Mouse (Mus musculus): ENCODE results near the gene Hmgcs2.

Hmgcs2 gene

DNA sequence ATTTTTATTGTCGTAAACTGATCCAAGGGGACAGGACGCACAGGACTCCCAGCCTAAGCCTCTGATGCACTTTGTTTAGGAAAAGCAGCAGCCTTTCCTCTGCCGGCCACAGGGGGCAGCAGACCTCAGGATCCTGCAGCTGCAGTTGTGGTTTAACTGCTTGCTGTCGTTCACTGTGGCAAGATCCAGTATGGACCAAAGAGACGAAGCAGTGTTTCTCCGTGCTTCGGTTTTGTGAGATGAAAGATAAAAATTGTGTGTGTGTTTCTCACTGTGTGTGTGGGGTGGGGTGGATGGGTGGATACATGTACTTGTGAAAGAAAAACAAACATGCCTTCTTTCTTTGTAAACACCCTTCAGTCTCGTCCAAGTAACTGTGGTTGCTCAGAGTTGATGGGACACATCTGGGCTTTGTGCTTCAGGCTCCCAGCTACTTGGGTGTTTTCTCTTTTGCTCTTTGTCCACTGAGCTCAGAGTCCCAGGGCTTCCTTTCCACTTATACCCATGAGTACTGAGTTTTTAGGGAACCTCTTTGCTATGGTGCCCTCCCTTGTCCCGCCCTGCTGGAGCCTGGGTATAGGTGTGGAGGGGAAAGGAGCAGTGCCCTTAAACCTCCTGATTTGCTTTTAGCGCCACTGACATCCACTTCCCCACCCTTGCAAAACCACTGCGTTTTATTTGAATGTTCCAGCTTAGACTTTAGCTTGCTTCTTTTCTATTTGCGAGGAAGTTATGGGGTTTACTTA, 871 bp downstream of the Hmgcs2 start:
- DNase-seq (ENCODE audit: low spot score) = peak; percentile 55

DNA sequence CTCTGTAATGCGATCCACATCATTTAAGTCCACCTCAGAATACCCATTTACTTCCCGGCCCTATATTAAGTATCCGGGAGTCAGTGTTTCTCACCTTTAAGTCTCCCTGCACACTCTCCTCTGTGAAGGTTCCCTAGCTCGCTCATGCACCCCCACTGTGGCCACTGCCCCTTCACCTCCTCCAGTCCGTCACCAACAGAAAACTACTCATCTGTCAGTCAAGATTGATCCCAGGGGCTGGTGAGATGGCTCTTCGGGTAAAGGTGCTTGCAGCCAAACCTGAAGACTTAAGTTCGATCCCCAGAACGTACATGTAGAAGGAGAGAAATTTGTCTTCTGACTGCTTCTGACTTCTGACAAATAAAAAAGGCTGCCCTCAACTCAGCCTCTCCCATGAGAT, 2.2 kb downstream of the Hmgcs2 start:
- DNase-seq (ENCODE audit: low spot score) = no peak

DNA sequence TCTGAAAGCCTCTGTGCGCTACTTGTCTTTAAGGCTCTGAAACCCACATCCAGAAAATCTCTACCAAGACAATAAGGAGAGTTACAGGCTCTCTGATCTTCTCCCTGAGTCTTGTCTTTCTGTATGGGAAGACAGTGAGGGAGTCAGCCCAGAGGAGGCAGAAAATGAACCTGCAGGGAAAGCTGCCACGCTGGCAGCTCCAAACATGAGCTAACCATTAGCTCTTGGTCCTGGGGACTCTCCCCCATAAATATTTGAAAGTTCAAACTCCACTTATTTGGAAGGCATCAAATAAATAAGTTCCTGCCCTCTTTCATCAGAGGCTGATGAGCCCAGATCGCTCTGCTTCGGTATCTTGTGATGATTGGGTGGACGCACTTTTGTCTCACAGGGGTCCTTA, 3.0 kb downstream of the Hmgcs2 start:
- no peak for DNase-seq (ENCODE audit: low spot score)

DNA sequence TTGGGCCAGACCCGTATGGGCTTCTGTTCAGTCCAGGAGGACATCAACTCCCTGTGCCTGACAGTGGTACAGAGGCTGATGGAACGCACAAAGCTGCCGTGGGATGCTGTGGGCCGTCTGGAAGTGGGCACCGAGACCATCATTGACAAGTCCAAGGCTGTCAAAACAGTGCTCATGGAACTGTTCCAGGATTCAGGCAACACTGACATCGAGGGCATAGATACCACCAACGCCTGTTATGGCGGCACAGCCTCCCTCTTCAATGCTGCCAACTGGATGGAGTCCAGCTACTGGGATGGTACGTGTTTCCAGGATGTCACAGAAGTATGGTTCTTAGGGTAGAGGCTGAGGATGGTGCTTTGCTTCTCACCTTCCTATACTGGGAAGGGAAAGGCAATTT, 10.8 kb downstream of the Hmgcs2 start:
- no peak for DNase-seq (ENCODE audit: low spot score)

DNA sequence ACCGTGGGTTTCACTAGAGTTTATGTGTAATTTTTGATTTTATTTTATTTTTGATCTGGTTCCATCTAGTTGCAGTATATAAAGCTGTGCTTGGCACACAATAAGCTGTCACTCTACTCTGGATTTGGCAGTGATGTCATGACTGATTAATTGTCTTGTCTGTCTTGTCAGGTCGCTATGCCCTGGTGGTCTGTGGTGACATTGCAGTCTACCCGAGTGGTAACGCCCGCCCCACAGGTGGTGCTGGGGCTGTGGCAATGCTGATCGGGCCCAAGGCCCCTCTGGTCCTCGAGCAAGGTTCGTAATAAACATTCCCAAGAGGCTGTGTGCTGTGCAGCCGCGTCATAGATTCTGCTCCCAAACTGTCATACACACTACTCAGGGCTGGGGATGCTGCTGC, 15.7 kb downstream of the Hmgcs2 start:
- DNase-seq (ENCODE audit: low spot score) = no peak

DNA sequence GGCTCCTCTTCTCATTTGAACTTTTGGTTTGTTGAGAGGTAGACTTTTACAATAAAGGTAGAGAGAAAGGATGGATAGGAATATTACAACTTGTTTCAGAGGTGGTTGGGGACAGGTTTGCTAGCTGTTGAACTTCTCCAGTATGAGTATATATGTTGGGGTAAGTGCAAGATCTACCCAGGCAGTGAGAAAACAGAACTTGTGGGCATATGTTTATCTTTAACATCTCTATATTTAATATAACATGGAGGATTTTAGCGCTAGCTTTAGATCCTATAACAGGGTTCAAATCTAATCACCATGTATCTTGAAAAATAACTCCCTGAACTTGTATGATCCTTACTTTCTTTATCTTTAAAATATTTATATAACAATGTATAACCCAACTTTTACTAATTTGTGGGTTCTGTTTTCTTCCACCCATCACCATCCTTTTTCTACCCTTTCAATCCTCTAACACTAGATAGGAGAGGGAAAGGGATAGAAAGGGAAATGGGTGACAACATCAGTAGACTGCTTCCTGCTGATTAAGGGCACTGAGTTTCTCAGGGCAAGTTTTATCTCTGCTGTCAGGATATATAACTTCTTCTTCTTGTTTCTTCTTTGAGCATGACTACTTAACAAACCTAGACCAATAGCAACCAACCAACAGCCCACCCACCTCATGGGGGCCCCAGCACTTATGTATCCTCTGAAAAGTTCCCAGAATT, 19.3 kb downstream of the Hmgcs2 start:
- DNase-seq (ENCODE audit: low spot score) = no peak

DNA sequence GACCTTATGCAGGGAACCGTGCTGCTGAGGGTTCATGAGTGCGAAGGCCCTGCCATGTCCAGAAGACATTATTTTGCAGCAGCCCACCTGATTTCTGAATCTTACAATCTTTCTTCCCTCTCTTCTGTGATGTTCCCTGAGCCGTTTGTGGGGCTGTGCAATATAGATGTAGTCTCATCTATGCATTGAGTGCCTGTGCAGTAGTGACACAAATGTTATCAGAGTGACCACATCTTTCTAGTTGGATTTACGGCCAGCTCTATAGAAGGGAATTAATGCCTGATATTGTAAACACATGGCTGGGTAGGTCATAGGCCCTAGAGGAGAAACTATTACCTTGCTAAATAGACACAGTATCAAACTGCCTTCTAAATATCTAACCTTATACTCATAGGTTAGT, 20.0 kb downstream of the Hmgcs2 start:
- DNase-seq (ENCODE audit: low spot score) = no peak

DNA sequence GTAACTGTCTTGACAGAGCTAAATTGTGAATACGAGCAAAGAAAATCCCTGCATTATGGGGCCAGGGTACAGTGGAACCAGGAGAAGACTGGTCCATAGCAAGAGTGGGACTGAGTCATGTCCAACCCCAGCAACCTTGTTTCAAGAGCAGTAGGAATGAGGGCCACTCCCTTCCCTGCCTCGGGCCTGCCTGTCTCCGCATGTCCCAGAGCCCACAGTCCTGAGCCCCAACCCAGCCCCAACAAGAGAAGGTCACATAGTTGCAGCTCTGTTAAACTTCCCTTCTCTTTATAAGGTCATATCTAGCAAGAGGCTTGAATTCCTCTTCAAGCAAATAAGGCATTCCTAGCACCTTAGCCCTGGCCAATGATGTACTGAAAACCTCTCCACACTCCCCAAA, 21.5 kb downstream of the Hmgcs2 start:
- no peak for DNase-seq (ENCODE audit: low spot score)

DNA sequence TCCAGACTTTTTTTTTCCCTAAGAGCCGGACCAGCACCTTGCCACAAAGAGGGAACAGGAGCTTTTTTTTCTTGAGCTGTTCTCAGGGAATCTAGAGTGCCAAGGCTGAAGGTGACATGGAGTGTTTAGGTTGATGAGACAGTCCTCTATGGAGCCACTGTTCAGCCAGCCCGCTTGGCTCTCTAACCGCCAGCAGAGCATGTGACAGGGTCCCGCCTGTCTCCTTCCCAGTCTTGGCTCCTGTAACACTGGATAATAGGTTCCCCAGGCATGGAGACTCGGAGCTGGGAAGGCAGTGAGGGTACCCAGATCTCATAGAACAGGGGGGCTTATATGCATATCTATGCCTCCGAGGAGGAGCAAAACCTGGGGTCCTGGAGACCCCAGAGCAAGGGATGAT, 28.4 kb downstream of the Hmgcs2 start:
- DNase-seq (ENCODE audit: low spot score) = no peak

DNA sequence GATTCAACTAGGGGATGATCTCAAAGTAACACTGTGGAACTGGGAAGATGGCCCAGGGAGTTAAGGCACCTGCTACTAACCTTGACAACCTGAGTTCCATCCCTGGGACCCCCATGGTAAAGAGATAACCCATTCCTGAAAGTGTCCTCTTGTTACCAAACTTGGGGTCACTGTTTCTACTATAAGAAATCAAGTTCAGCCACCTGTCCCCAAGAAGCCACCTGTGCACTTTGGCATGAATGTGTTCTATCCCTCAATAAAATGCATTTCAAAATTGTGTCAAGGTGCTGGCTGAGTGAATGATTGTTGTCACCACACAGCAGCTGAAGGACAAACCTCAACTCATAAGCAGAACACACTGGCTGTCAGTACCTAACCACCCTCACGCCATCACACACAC, 30.2 kb downstream of the Hmgcs2 start:
- no peak for DNase-seq (ENCODE audit: low spot score)

DNA sequence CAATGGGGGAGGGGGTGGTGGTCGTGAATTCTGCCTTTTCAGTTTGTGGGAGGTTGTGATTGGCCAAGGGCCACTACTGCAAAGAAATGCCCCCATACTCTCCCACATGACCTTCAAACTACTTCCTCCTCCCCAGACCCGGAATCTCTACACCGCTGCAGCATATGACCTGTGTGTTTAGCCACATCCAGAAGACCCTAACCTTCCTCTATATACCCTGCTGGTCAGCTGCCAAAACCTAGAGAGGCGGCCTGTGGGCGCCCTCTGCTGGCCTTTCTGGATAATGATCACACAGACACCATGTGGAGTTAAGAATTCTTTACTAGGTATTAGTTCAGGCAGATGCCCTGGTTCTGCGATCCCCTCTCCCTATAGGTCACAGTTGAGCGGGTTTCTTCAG, 32.6 kb downstream of the Hmgcs2 start:
- DNase-seq (ENCODE audit: low spot score) = peak; percentile 48

DNA sequence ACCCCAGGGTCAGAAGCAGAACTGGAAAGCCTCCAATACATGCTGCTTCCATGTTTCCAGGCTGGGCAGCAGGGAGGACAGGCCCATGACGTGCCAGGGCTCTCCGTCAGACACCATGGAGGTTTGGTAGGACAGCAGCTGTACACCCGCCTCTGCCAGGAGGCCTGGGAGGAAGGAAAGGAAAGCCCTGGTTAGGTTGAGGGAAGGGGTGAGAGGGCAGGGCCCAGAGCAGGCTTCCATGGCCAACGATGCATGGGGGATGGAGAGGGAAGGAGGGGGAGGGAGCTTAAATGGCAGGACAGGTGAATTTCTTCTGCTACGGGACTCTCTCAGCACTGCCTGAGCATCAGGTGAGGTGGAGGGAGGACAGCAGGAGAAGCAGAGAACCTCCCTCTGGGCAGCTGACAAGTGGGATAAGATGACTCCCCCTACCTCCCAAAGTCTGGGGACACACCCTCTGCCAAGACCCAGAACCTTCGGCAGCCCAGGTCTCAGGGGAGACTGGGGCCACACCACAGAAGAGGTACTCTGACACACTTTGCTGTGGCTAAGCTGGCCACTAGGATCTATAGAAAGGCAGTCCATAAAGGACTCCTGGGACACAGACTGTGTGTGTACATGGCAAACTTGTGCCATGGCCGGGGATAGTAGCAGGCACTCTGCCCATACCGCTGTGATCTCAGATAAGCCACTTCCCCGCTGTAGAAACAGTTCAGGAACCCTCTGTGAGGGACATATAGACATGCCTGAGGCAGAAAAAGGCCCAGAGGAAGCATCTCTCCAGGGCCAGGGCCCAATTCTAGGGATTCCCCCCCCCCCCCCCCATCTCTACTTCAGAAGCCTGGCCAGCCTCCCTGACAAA, 33.3 kb downstream of the Hmgcs2 start:
- no peak for DNase-seq (ENCODE audit: low spot score)

DNA sequence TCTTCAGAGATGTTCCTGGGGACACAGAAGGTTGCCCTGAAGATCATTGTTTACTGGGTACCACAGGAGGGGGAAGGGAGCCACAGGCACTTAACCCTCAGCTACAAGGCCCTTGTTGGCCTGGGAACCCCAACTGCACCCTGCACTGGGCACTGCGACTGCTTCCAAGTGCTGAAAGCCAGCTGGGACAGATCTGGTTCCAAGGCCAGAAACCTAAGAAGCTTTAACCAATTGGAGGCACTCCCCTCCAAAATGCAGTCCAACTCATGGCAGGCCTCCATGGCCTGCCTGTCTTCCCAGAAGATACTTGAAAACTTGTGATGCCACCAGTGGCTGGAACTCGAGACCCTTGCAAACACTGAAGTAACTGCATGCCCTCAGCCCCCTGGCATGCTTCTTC, 34.9 kb downstream of the Hmgcs2 start:
- DNase-seq (ENCODE audit: low spot score) = no peak

DNA sequence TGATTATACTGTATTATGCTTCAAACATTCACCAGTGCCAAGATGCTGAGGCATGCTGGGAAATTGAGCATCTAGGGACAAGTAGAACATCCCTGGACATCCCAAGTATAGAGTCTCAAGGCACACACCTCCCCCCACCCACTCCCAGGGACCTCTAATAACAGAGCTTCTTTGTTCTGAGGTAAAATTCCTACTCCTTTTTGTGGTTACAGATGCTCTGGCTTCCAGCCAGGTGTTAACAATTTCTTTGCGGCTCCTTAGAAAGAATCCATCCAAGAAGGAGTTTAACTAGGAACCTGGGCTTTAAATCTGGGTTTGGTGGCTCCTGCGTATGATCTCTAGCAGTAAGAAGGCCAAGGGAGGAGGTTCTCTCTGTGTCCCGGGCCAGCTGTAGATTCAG, 36.9 kb downstream of the Hmgcs2 start:
- no peak for DNase-seq (ENCODE audit: low spot score)

DNA sequence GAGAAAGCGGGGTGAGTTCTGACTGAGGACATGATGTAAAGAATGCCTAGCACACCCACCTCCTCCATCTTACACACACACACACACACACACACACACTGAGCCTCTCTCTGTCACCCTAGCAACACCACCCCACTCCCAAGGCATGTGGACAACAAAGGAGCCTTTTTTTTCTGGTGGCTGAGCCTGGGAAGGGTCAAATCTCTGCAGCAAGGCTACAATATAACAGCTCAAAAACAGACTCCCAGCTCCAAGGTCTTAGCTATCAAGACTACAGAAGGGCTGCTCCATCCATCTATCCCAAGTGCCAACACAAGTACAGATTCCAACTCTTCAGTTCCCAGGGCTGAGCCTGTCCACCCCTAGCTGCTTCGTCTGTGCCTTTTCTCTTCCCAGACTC, 39.0 kb downstream of the Hmgcs2 start:
- no peak for DNase-seq (ENCODE audit: low spot score)

DNA sequence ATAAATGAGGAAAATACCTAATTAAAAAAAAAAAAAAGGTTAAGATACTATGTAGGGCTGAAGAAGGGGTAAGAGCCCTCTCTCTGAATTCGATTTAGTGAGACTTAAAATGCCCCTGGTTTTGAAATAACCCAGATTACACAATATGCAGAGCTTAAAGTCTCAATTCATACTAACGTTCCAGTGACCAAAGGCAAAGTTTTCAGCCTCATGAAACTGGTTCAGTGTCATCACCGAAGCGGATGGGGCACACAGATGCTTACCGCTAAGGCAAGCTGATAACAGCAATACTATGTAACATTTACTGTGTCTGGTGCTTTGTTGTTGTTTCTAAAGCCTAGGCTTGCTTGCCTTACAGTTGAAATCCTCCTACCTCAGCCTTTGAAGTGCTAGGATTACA, 42.0 kb downstream of the Hmgcs2 start:
- no peak for DNase-seq (ENCODE audit: low spot score)

DNA sequence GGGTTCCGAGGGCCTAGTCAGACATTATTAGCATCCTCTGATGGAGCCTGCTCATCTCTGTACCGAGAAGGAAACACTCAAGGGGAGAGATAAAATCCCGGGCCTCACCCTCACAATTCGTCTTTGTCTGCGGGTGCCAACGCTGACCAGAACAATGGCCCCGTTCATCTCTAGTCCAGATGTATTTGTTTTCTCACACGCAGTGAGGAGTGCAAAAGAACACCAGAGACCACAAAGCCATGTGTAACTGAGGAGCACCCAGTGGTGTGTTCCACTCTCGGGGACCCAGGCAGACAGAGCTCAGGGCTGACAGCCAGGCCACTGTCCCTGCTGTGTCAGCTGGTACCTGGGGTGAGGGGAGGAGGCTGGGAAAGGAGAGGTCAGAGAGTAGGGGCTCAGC, 44.0 kb downstream of the Hmgcs2 start:
- DNase-seq (ENCODE audit: low spot score) = no peak

DNA sequence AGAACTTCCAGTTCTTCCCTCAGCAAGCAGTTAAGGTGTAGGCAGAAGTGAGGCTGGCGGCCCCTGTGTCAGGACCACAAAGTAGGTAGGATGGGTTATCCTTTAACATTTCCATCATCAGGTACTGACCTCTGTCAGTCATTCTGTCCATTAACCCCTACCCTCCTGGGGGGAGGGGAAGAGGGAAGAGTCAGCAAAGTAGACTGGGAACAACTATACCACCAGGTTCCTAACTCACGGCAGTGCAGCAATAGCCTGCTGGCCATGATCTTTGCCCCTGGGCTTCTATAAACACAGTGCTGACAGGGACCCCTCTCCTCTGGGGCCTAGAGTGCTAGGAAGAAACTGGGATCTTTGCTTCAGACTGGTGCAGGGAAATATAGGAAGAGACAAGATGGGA, 53.8 kb downstream of the Hmgcs2 start:
- DNase-seq (ENCODE audit: low spot score) = peak; percentile 90

DNA sequence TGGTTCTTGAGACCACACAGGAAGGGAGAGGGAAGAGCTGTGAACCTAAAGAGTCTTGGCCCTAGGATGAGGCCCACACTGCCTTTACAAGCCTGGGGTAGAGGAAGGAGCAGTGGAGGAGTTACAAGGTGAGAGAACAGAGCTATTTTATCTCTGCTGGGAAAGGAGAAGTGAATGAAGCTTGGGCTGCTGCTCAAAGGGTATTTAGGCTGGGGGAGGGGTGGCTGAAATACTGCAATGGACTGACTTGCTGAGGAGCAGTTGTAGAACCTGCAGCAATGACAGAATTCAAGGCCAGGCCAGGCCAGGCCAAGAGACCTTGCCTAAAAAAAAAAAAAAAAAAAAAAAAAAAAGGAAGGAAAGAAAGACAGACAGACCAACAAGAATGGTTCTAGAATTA, 55.1 kb downstream of the Hmgcs2 start:
- DNase-seq (ENCODE audit: low spot score) = no peak

DNA sequence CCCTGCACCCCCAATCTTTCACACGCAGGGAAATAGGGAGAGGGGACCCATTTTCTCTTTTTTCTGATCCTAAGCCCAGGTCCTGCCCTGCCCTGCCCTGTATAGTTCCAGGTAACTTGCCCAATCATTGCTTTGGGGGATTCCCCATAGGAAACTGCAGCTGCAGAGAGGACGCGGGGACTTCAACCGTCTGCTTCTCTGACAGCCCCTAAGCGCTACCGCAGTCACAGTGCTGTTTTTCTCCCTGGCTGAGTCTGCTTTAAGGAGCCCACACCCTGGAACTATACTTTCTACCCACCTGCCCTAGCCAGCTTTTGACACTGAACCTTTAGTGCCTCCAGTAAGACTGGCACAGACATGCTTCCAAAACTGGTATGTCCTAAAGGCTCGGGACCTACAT, 55.7 kb downstream of the Hmgcs2 start:
- DNase-seq (ENCODE audit: low spot score) = no peak

DNA sequence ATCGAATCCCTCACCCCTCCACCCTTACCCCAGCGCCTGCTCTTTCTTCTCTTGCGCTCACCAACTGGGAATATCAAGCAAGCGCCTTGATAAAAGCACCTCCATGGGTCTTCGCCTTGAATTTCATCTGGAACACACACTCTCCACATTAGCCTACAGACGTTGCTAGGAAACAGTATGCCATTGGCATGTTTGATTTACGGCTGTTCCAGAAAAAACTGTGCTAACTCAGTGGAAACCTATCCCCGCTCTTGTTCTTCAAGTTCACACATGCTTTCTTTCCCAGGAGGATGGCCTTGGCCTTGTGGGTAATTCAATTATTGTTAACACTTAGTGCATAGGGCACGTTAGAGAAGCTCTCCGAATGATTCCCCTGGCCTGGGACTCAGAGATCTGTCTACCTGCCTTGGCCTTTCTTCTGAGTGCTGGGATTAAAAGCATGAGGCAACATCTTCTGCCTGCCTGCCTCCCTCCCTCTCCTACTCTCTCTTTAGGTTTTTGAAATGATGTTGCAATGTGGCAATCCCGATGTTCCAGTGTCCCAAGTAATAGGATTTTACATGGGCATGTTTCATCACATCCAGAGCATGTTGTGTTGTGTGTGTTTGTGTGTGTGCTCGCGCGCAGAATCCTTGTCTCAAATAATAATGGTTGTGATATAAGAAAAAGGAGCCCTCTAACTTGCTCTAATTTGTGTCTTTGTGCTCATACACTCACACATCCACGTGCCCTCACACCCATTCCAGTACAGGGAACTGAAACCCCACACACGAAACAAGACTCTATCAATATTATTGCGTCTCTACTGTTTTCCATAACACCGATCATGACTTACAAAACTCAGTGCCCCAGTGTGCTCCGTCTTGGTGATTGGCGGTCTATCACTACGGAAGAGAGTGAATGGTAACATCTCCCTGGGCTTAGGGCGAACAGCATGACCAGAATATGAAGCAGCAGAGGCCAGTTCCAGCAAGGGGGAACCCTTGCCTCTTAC, 56.7 kb downstream of the Hmgcs2 start:
- no peak for DNase-seq (ENCODE audit: low spot score)

DNA sequence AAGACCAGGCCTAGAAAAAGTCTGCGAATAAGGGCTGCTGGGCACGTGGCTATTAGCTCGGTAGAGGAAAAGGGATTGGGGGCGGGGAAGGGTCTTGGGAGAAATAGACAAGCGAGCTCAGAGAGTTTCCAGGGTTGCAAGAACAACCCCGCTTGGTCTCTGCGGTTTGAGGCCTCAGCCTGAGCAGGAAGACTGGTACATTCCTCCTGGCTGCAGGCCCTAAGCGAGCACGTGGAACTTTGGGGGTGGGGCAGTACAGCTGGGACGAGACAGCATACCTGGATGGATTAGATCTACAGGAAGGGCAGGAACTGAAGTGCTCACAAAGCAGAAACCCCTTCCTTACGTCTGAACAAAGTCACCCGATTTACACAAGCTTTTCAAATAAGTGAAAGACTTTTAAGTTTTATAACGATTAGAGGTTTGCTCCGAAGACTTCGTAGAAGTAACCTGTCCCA, 58.4 kb downstream of the Hmgcs2 start:
- DNase-seq (ENCODE audit: low spot score) = peak; percentile 83
